Mouse (Mus musculus) lung, postnatal 25 days (tissue): Measurements from ENCODE around the gene Rfc4.

ENCODE experiments used
- DNase-seq: peaks from one replicate; pipeline ENCODE4 v3.0.0; 2022; ENCODE audit warnings: low spot score

Gene Rfc4

DNA sequence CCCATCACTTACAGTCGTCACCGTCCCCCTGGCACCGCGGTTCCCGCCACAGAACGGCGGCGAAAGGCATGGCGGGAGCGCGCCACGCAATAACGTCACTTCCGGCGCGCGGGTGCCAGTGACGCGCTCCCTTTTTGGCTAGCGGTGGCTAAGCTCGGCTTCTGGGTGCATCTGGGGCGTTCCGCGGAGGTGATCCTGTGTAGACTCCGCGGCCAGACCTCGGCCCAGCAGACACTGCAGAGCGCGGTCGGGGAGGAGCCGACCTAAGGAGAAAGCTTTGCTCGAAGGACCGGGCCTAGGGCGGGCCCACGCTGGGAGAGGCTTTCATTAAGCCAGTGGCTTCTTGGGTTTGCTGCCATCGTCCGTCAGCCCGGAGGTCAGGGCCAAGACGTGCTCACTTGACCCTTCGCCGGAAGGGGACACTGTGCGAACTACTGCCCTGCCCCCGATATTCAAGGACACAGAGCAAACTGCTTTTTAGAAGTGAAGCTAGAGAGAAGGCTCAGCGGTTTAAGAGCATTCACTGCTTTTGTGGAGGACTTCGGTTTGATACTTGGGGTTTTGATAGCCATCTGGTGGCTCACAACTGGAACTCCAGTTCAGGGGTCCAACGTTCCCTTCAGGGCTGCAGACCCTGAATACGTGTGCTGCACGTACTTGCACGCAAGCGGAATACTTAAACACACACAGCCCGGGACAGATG is at the start of gene Rfc4:
TSS of gene Rfc4 (minus strand) at position 65 of the 703 bp plus-strand sequence.
- DNase-seq, result peak; percentile 91

- DNase-seq, result no peak
Measured at GRCm38 (mm10) chr16:23175956-23176355, 48.4 kb upstream of the Rfc4 start.

DNA sequence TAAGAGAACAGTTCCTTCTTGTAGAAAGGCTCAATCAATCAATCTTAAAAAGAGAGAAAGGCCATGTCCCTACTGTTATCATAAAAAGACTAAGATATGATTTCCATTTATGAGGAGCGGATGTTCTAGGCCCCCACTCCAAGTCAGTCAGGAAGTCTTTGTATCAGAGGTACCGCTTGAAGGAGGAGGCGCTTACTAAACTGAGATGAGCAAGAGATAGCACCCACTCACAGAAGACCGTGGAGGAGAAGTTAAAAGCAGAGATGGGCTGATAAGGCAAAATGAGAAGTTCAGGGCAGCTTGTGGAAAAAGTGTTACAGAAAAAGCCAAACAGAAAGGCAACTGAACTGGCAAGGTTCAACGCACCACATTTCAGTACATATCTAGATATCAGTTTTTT is 47.3 kb upstream of the Rfc4 start:
- no peak for DNase-seq

GRCm38 (mm10) chr16:23173904-23174303 is 46.4 kb upstream of the Rfc4 start:
- no peak for DNase-seq

GRCm38 (mm10) chr16:23170813-23171212 is 43.3 kb upstream of the Rfc4 start:
- DNase-seq, result no peak

GRCm38 (mm10) chr16:23167079-23167478 is 39.5 kb upstream of the Rfc4 start:
- DNase-seq, result peak; percentile 42

GRCm38 (mm10) chr16:23166646-23167045 is 39.1 kb upstream of the Rfc4 start:
- no peak for DNase-seq

GRCm38 (mm10) chr16:23165441-23165840 is 37.9 kb upstream of the Rfc4 start:
- DNase-seq, result no peak

GRCm38 (mm10) chr16:23164443-23164842 is 36.9 kb upstream of the Rfc4 start:
- DNase-seq, result no peak

DNA sequence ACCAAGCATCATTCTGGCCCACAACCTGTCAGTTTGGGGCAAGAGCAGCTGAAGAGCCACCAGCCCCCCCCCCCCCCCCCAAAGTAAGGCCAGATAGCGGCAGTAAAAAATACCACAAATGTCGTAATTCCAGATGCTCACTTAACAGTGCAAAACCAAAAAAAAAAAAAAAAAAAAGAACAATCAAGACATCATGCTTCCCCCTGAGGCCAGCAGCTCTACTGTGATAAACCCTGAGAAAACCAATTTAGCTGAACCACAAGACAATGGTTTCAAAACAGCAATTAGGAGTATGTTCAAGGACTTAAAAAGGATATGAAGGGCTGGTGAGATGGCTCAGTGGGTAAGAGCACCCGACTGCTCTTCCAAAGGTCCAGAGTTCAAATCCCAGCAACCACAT is 34.6 kb upstream of the Rfc4 start:
- no peak for DNase-seq

DNA sequence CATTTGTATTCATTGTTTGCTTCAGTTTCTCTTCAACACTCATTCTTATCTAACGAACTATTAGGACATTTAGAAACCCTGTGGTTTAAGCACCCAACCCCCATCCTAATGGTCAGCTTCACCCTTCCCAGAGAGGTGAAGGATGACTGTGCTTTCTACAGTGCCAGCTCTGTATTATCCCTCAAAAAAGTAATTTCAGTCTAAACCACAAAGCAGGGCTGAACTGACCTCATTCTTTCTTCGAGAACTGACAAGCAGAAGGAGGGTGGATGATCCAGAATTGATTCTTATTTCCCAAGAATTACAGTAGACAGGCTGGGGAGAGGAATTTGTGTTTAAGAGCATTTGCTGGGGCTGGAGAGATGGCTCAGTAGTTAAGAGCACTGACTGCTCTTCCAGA is 32.2 kb upstream of the Rfc4 start:
- no peak for DNase-seq

GRCm38 (mm10) chr16:23158957-23159356 is 31.4 kb upstream of the Rfc4 start:
- DNase-seq, result no peak

- DNase-seq, result no peak
Measured at GRCm38 (mm10) chr16:23158292-23158691, 30.8 kb upstream of the Rfc4 start.

DNA sequence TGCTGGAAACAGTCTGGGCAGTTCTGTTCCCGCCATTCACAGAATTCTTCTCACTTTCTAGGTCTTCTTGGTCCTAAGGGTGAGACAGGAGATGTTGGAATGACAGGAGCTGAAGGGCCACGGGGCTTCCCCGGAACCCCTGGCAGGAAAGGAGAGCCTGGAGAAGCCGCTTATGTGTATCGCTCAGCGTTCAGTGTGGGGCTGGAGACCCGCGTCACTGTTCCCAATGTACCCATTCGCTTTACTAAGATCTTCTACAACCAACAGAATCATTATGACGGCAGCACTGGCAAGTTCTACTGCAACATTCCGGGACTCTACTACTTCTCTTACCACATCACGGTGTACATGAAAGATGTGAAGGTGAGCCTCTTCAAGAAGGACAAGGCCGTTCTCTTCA is 29.5 kb upstream of the Rfc4 start:
- DNase-seq, result no peak

- DNase-seq, result no peak
Measured at GRCm38 (mm10) chr16:23154261-23154660, 26.7 kb upstream of the Rfc4 start.

- DNase-seq, result peak; percentile 53
Measured at GRCm38 (mm10) chr16:23151423-23151822, 23.9 kb upstream of the Rfc4 start.

GRCm38 (mm10) chr16:23149396-23149795 is 21.9 kb upstream of the Rfc4 start:
- no peak for DNase-seq

DNA sequence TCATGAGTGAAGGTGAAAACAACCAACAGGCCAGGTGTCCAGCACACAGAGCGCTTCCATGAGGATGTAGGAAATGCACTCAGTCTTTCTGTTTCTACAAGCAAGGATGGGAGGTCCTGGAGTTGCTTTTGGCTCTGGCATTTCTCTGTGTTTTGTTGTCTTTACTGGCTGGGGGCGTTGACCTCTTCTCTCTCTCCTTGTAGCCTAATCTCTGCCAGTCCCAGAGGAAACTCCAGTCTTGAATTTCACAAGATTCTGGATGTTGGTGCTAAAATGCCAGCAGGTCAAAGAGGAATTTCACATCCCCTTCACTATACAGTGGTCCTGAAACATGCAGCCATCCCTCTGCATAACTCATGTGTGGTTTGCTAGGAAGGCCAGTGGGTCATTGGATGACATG is 21.4 kb upstream of the Rfc4 start:
- DNase-seq, result no peak

GRCm38 (mm10) chr16:23146280-23146679 is 18.7 kb upstream of the Rfc4 start, which contains the start of gene Adipoq:
TSS of gene Adipoq (plus strand) at chr16:23146536.
- DNase-seq, result no peak

DNA sequence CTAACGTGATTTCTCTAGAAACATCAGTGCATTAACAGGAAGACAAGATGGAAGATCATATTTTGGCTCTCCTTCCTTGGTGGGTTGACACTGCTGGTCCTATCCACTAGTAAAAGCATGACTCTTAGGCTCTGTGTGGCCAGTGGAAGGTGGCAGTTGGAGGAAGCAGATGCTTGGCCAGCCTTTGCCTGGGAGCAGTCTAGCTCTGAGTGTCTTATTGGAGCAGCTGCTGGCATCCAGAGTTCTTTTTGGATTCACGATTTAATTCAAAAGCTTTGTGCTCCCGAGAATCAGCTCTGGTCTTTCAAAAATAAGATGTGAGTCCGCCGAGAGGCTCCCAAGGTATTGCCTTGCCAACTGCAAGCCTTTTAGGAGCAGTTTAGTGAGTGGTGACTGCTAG is 17.7 kb upstream of the Rfc4 start:
- DNase-seq, result no peak

GRCm38 (mm10) chr16:23144326-23144725 is 16.8 kb upstream of the Rfc4 start:
- peak; percentile 49 for DNase-seq

DNA sequence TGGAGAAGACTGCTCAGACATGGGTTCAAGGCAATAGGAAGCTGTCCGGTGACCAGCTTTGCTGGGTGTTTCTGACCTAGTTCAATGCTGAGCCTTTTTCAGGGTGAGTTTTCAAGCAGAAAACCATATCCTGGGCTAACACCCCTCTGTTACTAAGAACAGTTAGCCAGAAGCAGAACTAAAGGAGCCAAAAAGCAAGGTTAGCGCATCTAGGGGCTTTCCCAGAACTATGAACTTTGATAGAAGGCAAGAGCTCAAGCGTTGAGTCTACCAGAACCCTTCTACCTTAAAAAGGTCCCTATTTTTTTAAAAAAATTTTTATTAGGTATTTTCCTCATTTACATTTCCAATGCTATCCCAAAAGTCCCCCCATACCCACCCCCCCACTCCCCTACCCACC is 13.4 kb upstream of the Rfc4 start:
- DNase-seq, result no peak

GRCm38 (mm10) chr16:23136406-23136970 is 9.0 kb upstream of the Rfc4 start:
- no peak for DNase-seq
